Mouse (Mus musculus): ENCODE results near the gene Trub1. TPM values are rescaled to one million over a fixed set of nuclear protein-coding genes. Genes with fewer than 3 reads are reported as not detected.

Gene Trub1
- polyA plus RNA-seq, 1 experiment from 2014 or later: 8.7 TPM

DNA sequence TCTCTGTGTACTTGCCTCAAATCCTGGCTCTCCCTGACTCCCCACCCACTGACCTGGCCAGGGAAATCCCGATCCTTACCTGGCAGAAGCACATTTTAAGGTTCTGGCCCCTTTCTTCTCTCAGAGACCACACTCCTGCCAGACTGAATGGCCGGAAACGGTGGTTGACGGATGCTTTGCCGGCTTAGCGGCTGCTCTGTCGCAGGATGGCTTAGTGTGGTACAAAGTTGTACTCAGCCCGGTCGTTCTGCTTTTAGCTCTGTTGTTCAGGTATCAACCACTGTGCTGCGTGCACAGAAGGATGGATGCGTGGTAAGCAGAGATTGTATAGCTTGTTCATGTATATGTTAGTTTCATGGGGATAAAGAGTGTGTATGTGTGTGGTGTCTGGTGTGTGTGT is 25.3 kb downstream of the Trub1 start:
- Histone ChIP-seq H3K36me3 (ENCODE audit: control insufficient read depth, insufficient read depth) (no peaks in the 10 kb centered on the region), H3K4me1 (ENCODE audit: control insufficient read depth, low read depth, low read length) (no peaks in the 10 kb centered on the region), H3K9me3 (replicated peaks; ENCODE audit: control insufficient read depth, low read length) (no peaks in the 10 kb centered on the region), H3K27ac (ENCODE audit: low read length) (no peak overlapping the region), H3K27me3 (ENCODE audit: control insufficient read depth, insufficient read depth, low read depth, low read length) (no peaks in the 10 kb centered on the region), H3K9ac (ENCODE audit: low read depth, low read length) (no peak overlapping the region), H3K4me2 (ENCODE audit: low read depth, low read length) (no peak overlapping the region), H3K4me3 (ENCODE audit: low read depth, low read length) (no peak overlapping the region)
- no peak for ATAC-seq (ENCODE audit: low read depth)
- WGBS (ENCODE audit: insufficient replicate concordance): 66% methylated on average over 11 of the region's 11 CpGs

DNA sequence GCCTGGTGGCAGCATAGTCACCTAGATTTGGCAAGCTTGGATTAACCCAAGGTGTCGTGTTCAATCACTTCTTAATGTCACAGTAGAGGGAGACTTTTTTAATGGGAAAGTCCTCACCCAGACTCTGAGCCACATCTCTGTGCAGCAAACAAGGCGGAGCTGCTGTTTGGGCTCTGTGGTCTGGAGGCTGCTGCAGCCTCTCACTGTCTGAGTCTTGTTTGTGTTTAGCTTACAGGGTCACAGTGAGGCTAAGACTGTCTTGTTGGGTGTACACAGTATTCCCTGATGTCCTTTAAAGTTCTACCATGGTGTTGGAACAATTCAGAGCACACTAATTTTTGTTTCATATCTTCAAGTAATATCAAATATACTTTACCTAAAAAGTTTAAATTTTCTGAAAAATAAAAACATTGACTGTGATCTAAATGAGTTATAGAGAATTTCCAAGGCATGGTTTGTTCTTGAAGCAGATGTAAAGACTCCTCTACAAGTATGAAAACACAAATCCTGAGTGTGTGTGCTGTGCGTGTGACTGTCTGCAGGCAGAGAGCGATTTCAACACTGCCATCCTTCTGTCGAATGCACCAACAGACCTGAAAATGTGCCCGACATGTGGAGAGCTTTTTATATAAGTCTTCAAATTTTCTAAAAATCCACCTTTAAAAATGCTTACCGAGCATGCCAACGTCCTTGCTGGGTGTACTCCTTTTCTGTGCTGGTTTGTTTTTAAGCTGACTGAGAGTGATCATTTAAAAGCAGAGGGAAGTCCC is 27.4 kb downstream of the Trub1 start:
- Histone ChIP-seq H3K9ac (ENCODE audit: low read depth, low read length) (no peak overlapping the region), H3K4me1 (ENCODE audit: control insufficient read depth, low read depth, low read length) (no peaks in the 10 kb centered on the region), H3K27me3 (ENCODE audit: control insufficient read depth, insufficient read depth, low read depth, low read length) (no peaks in the 10 kb centered on the region), H3K27ac (ENCODE audit: low read length) (no peak overlapping the region), H3K4me3 (ENCODE audit: low read depth, low read length) (no peak overlapping the region), H3K4me2 (ENCODE audit: low read depth, low read length) (no peak overlapping the region), H3K36me3 (ENCODE audit: control insufficient read depth, insufficient read depth) (no peaks in the 10 kb centered on the region), H3K9me3 (replicated peaks; ENCODE audit: control insufficient read depth, low read length) (no peaks in the 10 kb centered on the region)
- WGBS (ENCODE audit: insufficient replicate concordance): 66% methylated on average over 8 of the region's 8 CpGs
- no peak for ATAC-seq (ENCODE audit: low read depth)

GRCm38 (mm10) chr19:57481743-57482259 is 29.1 kb downstream of the Trub1 start:
- H3K9ac ChIP-seq (ENCODE audit: low read depth, low read length): no peak overlapping the region
- no peaks in the 10 kb centered on the region for H3K4me1 ChIP-seq (ENCODE audit: control insufficient read depth, low read depth, low read length)
- ATAC-seq (ENCODE audit: low read depth): no peak
- WGBS (ENCODE audit: insufficient replicate concordance): 61% methylated on average over 6 of the region's 6 CpGs
- no peak overlapping the region for H3K4me2 ChIP-seq (ENCODE audit: low read depth, low read length)
- no peak overlapping the region for H3K27ac ChIP-seq (ENCODE audit: low read length)
- H3K4me3 ChIP-seq (ENCODE audit: low read depth, low read length): no peak overlapping the region
- H3K9me3 ChIP-seq (replicated peaks; ENCODE audit: control insufficient read depth, low read length): no peaks in the 10 kb centered on the region
- no peaks in the 10 kb centered on the region for H3K27me3 ChIP-seq (ENCODE audit: control insufficient read depth, insufficient read depth, low read depth, low read length)
- H3K36me3 ChIP-seq (ENCODE audit: control insufficient read depth, insufficient read depth): peaks cover 3% of the 10 kb centered on the region; the same call in 1 of the 2 replicates

- no peak for ATAC-seq (ENCODE audit: low read depth)
- 73% methylated on average over 8 of the region's 8 CpGs for WGBS (ENCODE audit: insufficient replicate concordance)
- H3K27me3 ChIP-seq (ENCODE audit: control insufficient read depth, insufficient read depth, low read depth, low read length): no peaks in the 10 kb centered on the region
Observed at GRCm38 (mm10) chr19:57482815-57483214, 30.1 kb downstream of the Trub1 start.

DNA sequence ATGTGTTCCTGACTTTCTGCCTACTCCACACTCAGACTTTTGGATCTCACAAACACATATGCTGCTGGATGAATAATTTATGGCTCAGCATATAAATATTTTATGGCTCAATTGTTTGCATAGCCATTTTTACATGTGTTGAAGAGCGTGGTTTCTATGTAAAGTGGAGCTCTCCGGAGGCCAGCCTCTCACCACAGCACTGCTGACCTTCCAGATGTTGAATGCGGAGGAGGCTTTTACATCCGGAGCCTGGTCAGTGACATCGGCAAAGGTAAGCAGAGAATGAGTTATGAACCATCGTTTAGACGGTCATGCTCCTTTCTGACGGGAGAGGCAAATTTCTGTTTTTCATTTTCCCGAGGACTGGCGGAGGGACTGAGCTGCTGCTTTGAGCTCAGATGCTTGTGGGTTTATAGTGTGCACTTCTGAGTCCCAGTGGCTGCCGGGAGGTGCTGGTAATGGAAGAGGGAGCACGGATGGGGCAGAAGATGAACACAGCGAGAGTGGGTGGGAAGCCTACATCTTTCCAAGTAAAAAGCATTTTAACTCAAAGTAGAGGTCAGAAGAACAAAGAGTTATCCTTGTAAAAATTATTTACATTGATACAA is 34.4 kb downstream of the Trub1 start:
- no peak for ATAC-seq (ENCODE audit: low read depth)
- Histone ChIP-seq H3K27me3 (ENCODE audit: control insufficient read depth, insufficient read depth, low read depth, low read length) (no peaks in the 10 kb centered on the region), H3K27ac (ENCODE audit: low read length) (no peak overlapping the region), H3K36me3 (ENCODE audit: control insufficient read depth, insufficient read depth) (peaks cover 3% of the 10 kb centered on the region; the same call in 1 of the 2 replicates), H3K4me3 (ENCODE audit: low read depth, low read length) (no peak overlapping the region), H3K9ac (ENCODE audit: low read depth, low read length) (no peak overlapping the region), H3K4me1 (ENCODE audit: control insufficient read depth, low read depth, low read length) (no peaks in the 10 kb centered on the region), H3K4me2 (ENCODE audit: low read depth, low read length) (no peak overlapping the region), H3K9me3 (replicated peaks; ENCODE audit: control insufficient read depth, low read length) (no peaks in the 10 kb centered on the region)
- 80% methylated on average over 13 of the region's 13 CpGs for WGBS (ENCODE audit: insufficient replicate concordance)

More at GRCm38 (mm10) chr19:57482815-57483214, 30.1 kb downstream of the Trub1 start:
- Histone ChIP-seq H3K9me3 (replicated peaks; ENCODE audit: control insufficient read depth, low read length) (no peaks in the 10 kb centered on the region), H3K36me3 (ENCODE audit: control insufficient read depth, insufficient read depth) (peaks cover 3% of the 10 kb centered on the region; the same call in 1 of the 2 replicates), H3K4me3 (ENCODE audit: low read depth, low read length) (no peak overlapping the region), H3K27ac (ENCODE audit: low read length) (no peak overlapping the region), H3K4me2 (ENCODE audit: low read depth, low read length) (no peak overlapping the region), H3K4me1 (ENCODE audit: control insufficient read depth, low read depth, low read length) (no peaks in the 10 kb centered on the region), H3K9ac (ENCODE audit: low read depth, low read length) (no peak overlapping the region)

DNA sequence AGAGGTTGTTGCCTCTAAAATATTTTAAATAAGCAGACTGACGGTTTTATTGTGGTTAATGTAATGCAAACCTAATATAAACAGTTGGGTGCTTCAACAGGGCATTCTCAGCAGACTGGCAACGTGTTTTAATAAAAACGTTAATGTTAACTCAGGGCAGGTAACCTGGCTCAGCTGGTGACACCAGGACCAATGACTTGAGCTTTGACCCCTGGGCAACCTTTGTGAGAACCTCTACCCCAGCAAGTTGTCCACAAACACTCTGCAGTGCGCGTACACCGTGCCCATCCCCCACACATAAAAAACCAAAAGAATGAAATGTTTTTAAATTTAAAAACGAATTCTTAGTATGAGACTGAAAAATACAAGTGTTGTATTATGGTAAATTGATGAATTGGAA is 36.8 kb downstream of the Trub1 start:
- ATAC-seq (ENCODE audit: low read depth): no peak; the same call in 1 of the 2 replicates
- no peak overlapping the region for H3K9ac ChIP-seq (ENCODE audit: low read depth, low read length)
- H3K27me3 ChIP-seq (ENCODE audit: control insufficient read depth, insufficient read depth, low read depth, low read length): no peaks in the 10 kb centered on the region
- H3K4me3 ChIP-seq (ENCODE audit: low read depth, low read length): no peak overlapping the region
- H3K4me2 ChIP-seq (ENCODE audit: low read depth, low read length): no peak overlapping the region
- peaks cover 3% of the 10 kb centered on the region; the same call in 1 of the 2 replicates for H3K36me3 ChIP-seq (ENCODE audit: control insufficient read depth, insufficient read depth)
- no peak overlapping the region for H3K27ac ChIP-seq (ENCODE audit: low read length)
- WGBS (ENCODE audit: insufficient replicate concordance): 61% methylated on average over 7 of the region's 7 CpGs
- H3K9me3 ChIP-seq (replicated peaks; ENCODE audit: control insufficient read depth, low read length): no peaks in the 10 kb centered on the region
- H3K4me1 ChIP-seq (ENCODE audit: control insufficient read depth, low read depth, low read length): no peaks in the 10 kb centered on the region

GRCm38 (mm10) chr19:57491030-57491429 is 38.3 kb downstream of the Trub1 start:
- Histone ChIP-seq H3K4me3 (ENCODE audit: low read depth, low read length) (no peak overlapping the region), H3K9me3 (replicated peaks; ENCODE audit: control insufficient read depth, low read length) (no peaks in the 10 kb centered on the region), H3K4me2 (ENCODE audit: low read depth, low read length) (no peak overlapping the region), H3K27me3 (ENCODE audit: control insufficient read depth, insufficient read depth, low read depth, low read length) (no peaks in the 10 kb centered on the region), H3K4me1 (ENCODE audit: control insufficient read depth, low read depth, low read length) (no peaks in the 10 kb centered on the region), H3K27ac (ENCODE audit: low read length) (no peak overlapping the region), H3K36me3 (ENCODE audit: control insufficient read depth, insufficient read depth) (no peaks in the 10 kb centered on the region), H3K9ac (ENCODE audit: low read depth, low read length) (no peak overlapping the region)
- 63% methylated on average over 8 of the region's 8 CpGs for WGBS (ENCODE audit: insufficient replicate concordance)
- no peak for ATAC-seq (ENCODE audit: low read depth)

GRCm38 (mm10) chr19:57494020-57494419 is 41.3 kb downstream of the Trub1 start:
- no peak overlapping the region for H3K4me2 ChIP-seq (ENCODE audit: low read depth, low read length)
- no peak for ATAC-seq (ENCODE audit: low read depth)
- WGBS (ENCODE audit: insufficient replicate concordance): 54% methylated on average over 5 of the region's 5 CpGs
- no peak overlapping the region for H3K4me3 ChIP-seq (ENCODE audit: low read depth, low read length)
- no peaks in the 10 kb centered on the region for H3K27me3 ChIP-seq (ENCODE audit: control insufficient read depth, insufficient read depth, low read depth, low read length)
- H3K27ac ChIP-seq (ENCODE audit: low read length): no peak overlapping the region
- H3K36me3 ChIP-seq (ENCODE audit: control insufficient read depth, insufficient read depth): no peaks in the 10 kb centered on the region
- H3K9ac ChIP-seq (ENCODE audit: low read depth, low read length): no peak overlapping the region
- H3K4me1 ChIP-seq (ENCODE audit: control insufficient read depth, low read depth, low read length): no peaks in the 10 kb centered on the region
- H3K9me3 ChIP-seq (replicated peaks; ENCODE audit: control insufficient read depth, low read length): no peaks in the 10 kb centered on the region

DNA sequence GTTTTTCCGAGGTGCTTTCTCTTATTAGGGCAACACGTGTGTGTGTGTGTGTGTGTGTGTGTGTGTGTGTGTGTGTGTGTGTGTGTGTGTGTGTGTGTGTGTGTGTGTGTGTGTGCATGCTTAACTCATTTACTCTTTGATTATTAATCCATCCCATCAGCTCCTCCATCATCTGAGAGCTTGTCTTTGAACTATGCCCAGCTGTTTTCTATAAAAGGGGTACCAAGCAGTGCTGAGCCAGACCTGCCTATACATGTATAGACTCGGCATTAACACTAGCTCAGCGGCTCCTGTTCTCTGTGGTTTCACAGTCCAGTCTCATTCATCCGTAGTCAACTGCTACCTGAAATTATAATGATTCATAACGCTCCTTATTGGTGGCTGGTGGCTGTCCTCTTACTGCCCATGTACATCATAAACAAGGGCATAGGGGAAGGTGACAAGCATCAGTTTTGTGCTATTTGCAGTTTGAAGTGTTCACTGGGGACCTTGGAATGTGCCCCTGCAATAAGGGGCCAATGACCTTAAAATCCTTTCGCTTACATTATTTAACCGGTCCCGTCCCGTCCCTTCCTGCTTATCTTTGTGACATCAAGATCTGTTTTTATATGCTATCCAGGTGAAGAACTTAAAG is 45.5 kb downstream of the Trub1 start:
- no peak overlapping the region for H3K9ac ChIP-seq (ENCODE audit: low read depth, low read length)
- ATAC-seq (ENCODE audit: low read depth): no peak
- WGBS (ENCODE audit: insufficient replicate concordance): 70% methylated on average over 10 of the region's 10 CpGs
- H3K27me3 ChIP-seq (ENCODE audit: control insufficient read depth, insufficient read depth, low read depth, low read length): no peaks in the 10 kb centered on the region
- no peak overlapping the region for H3K27ac ChIP-seq (ENCODE audit: low read length)
- no peaks in the 10 kb centered on the region for H3K4me1 ChIP-seq (ENCODE audit: control insufficient read depth, low read depth, low read length)
- H3K36me3 ChIP-seq (ENCODE audit: control insufficient read depth, insufficient read depth): no peaks in the 10 kb centered on the region
- no peak overlapping the region for H3K4me3 ChIP-seq (ENCODE audit: low read depth, low read length)
- no peak overlapping the region for H3K4me2 ChIP-seq (ENCODE audit: low read depth, low read length)
- H3K9me3 ChIP-seq (replicated peaks; ENCODE audit: control insufficient read depth, low read length): no peaks in the 10 kb centered on the region
